ENCODE assay signal across 23 mouse cellular contexts in the genomic region with DNA sequence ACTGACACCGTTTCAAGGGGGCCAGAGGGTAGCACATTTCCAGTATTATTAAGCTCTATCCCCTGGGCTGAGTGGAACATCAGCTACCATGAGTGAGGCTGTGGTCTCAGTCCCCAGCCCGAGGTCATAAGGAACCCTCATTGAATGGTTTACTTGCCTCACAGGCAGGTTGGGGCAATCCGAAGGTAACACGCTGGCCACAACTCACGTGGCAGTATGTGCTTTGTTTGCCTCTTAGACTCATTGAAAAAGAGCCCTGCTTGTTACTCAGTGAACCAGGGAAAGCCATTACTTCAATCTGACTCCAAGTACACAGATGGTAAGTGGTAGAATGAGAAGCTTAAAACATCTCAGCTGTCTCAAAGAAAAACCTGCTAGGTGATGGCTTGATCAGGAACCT.
"Had no signal": no experiment of that assay in that cellular context is flagged by ENCODE, and none has a peak within 500 bp of the region (broad histone marks: within the 10 kb centered on the region; RNA-seq: fewer than 3 reads in every experiment).

No protein-coding gene starts in this region.

- H3K4me2 ChIP-seq: heart, embryonic 12.5 days; hindbrain, embryonic 12.5 days; hindbrain, embryonic 14.5 days; intestine, embryonic 15.5 days; liver, embryonic 11.5 days; liver, embryonic 13.5 days; liver, embryonic 15.5 days had no signal

- H3K9ac ChIP-seq: heart, embryonic 12.5 days; hindbrain, embryonic 12.5 days; hindbrain, embryonic 14.5 days; intestine, embryonic 15.5 days; liver, embryonic 13.5 days; liver, embryonic 15.5 days; liver, postnatal 0 days had no signal

- H3K4me3 ChIP-seq: heart, embryonic 10.5 days; heart, embryonic 12.5 days; hindbrain, embryonic 10.5 days; hindbrain, embryonic 12.5 days; intestine, embryonic 15.5 days; layer of hippocampus, adult 2 months; left cerebral cortex, adult 2 months; liver, embryonic 13.5 days; liver, embryonic 15.5 days had no signal

- H3K36me3 ChIP-seq: heart, embryonic 10.5 days; heart, embryonic 12.5 days; hindbrain, embryonic 10.5 days; hindbrain, embryonic 12.5 days; intestine, embryonic 15.5 days; liver, embryonic 13.5 days; liver, embryonic 15.5 days had no signal

- H3K27ac ChIP-seq: heart, embryonic 10.5 days; hindbrain, embryonic 10.5 days; hindbrain, embryonic 12.5 days; hindbrain, embryonic 14.5 days; intestine, embryonic 15.5 days; layer of hippocampus, adult 2 months; left cerebral cortex, adult 2 months; liver, embryonic 13.5 days; liver, embryonic 15.5 days had no signal

- ATAC-seq: forebrain, embryonic 16.5 days; hindbrain, embryonic 16.5 days; inflammation-experienced regulatory T-cells, adult 6 months; intestine, embryonic 15.5 days; intestine, postnatal 0 days; liver, postnatal 0 days had no signal

- H3K27me3 ChIP-seq: heart, embryonic 12.5 days; hindbrain, embryonic 12.5 days; intestine, embryonic 15.5 days; liver, embryonic 13.5 days; liver, embryonic 15.5 days had no signal

- DNase-seq: gastrocnemius, postnatal 14 days; gastrocnemius, postnatal 36 days; heart, adult 18-20 months; heart, postnatal 10 days; heart, postnatal 4 days; kidney, postnatal 14 days; liver; liver, embryonic 13.5 days; liver, postnatal 0 days had no signal

- H3K4me1 ChIP-seq: heart, embryonic 10.5 days; hindbrain, embryonic 12.5 days; intestine, embryonic 15.5 days; liver, embryonic 13.5 days; liver, embryonic 15.5 days had no signal

- H3K9me3 ChIP-seq: heart, embryonic 10.5 days; heart, embryonic 12.5 days; hindbrain, embryonic 10.5 days; hindbrain, embryonic 12.5 days; intestine, embryonic 15.5 days; liver, embryonic 13.5 days; liver, embryonic 15.5 days had no signal
